Mouse (Mus musculus) liver, adult (tissue): Measurements from ENCODE around the gene Il1rapl1.

Source experiments
- GATA4 ChIP-seq: IDR thresholded peaks from 2 replicates; pipeline ENCODE4 v1.6.1; 2014; ENCODE audit warnings: mild to moderate bottlenecking, low read length; ENCODE audit not compliant: insufficient replicate concordance

Gene Il1rapl1

GRCm38 (mm10) chrX:88115609-88116073 is at the start of gene Il1rapl1:
TSS of gene Il1rapl1 (minus strand) at chrX:88115645.
- no peak for TF ChIP-seq GATA4

- TF ChIP-seq GATA4, result no peak
These were observed 42.6 kb upstream of the Il1rapl1 start for GRCm38 (mm10) chrX:88158037-88158436.

- TF ChIP-seq GATA4, result no peak
These were observed 10.2 kb upstream of the Il1rapl1 start for GRCm38 (mm10) chrX:88125612-88126011.

- TF ChIP-seq GATA4, result no peak
These were observed 4.6 kb upstream of the Il1rapl1 start for GRCm38 (mm10) chrX:88120070-88120469.

GRCm38 (mm10) chrX:88117858-88118257 is 2.4 kb upstream of the Il1rapl1 start:
- TF ChIP-seq GATA4, result no peak

- no peak for TF ChIP-seq GATA4
These were observed 881 bp upstream of the Il1rapl1 start for GRCm38 (mm10) chrX:88116326-88116725.

- TF ChIP-seq GATA4, result no peak
These were observed 1.9 kb downstream of the Il1rapl1 start for GRCm38 (mm10) chrX:88113561-88113960.

- no peak for TF ChIP-seq GATA4
These were observed 3.2 kb downstream of the Il1rapl1 start for GRCm38 (mm10) chrX:88112254-88112653.

GRCm38 (mm10) chrX:88109733-88110132 is 5.7 kb downstream of the Il1rapl1 start:
- no peak for TF ChIP-seq GATA4

- no peak for TF ChIP-seq GATA4
These were observed 21.4 kb downstream of the Il1rapl1 start for GRCm38 (mm10) chrX:88093936-88094569.

- TF ChIP-seq GATA4, result no peak
These were observed 25.6 kb downstream of the Il1rapl1 start for GRCm38 (mm10) chrX:88089873-88090272.

- TF ChIP-seq GATA4, result no peak
These were observed 42.6 kb downstream of the Il1rapl1 start for GRCm38 (mm10) chrX:88072741-88073419.

GRCm38 (mm10) chrX:88070368-88070767 is 45.1 kb downstream of the Il1rapl1 start:
- TF ChIP-seq GATA4, result no peak

- no peak for TF ChIP-seq GATA4
These were observed 71.9 kb downstream of the Il1rapl1 start for GRCm38 (mm10) chrX:88043556-88043955.

- no peak for TF ChIP-seq GATA4
These were observed 76.5 kb downstream of the Il1rapl1 start for GRCm38 (mm10) chrX:88038984-88039383.

- TF ChIP-seq GATA4, result no peak
These were observed 218.3 kb downstream of the Il1rapl1 start for GRCm38 (mm10) chrX:87897172-87897571.

- TF ChIP-seq GATA4, result no peak
These were observed 223.5 kb downstream of the Il1rapl1 start for GRCm38 (mm10) chrX:87891916-87892315.

GRCm38 (mm10) chrX:87854107-87854506 is 261.3 kb downstream of the Il1rapl1 start:
- no peak for TF ChIP-seq GATA4
